Mouse (Mus musculus) bone marrow, adult 2 months (tissue): ENCODE measurements around the gene Wdr54.

Experiments used
- CTCF ChIP-seq: fragments of 200-500 bp; IDR thresholded peaks from 2 replicates; pipeline ENCODE4 v1.5.1; 2011; ENCODE audit warnings: low read length, control low read depth; ENCODE audit not compliant: control insufficient read depth, insufficient read depth
- POLR2A ChIP-seq: fragments of 200-500 bp; IDR thresholded peaks from 2 replicates; pipeline ENCODE4 v1.6.1; 2011; ENCODE audit warnings: low read depth, mild to moderate bottlenecking, control low read depth, low read length, borderline replicate concordance; ENCODE audit not compliant: control insufficient read depth

- TF ChIP-seq CTCF (no peak), POLR2A (no peak)
These were observed 8.9 kb upstream of the Wdr54 start for GRCm38 (mm10) chr6:83165026-83165606.
